Mouse (Mus musculus): ENCODE measurements around the gene Btbd35f9. TPM values are rescaled to one million over a fixed set of nuclear protein-coding genes. Genes with fewer than 3 reads are reported as not detected.
"Not testable (repeated sequence)": the region's sequence is repeated elsewhere in the genome, so short reads cannot be mapped to it uniquely, and the experiment has no call there.

Gene Btbd35f9
- polyA plus RNA-seq (2012; rRNA removed) = not detected in 2 replicates

GRCm38 (mm10) chrX:34161399-34161798 lies at the start of gene Btbd35f9:
TSS of gene Btbd35f9 (minus strand) at chrX:34161499.
- not testable (repeated sequence) for H3K27ac ChIP-seq (ENCODE audit: insufficient read depth, low read length); DNase-seq (ENCODE audit: low read depth in 1 of 2, low spot score in 2 of 2); H3K27me3 ChIP-seq (ENCODE audit: control insufficient read depth, insufficient read depth, low read length); H3K4me3 ChIP-seq (ENCODE audit: extremely low read depth, insufficient read depth, insufficient read length); H3K36me3 ChIP-seq (ENCODE audit: control insufficient read depth, insufficient read depth, low read length); H3K4me1 ChIP-seq (ENCODE audit: control insufficient read depth, insufficient read depth, insufficient read length)
- WGBS = no CpG with 5 or more reads among the region's 5 CpGs

Other genes with a start within 250 kb of the Btbd35f9 start
- not detected in 2 replicates for gene Btbd35f6, start 205.0 kb downstream of the Btbd35f9 start, polyA plus RNA-seq (2012; rRNA removed)
- gene Gm21870, start 174.7 kb downstream of the Btbd35f9 start, polyA plus RNA-seq (2012; rRNA removed) = not detected in 2 replicates
- gene Spin2g, start 77.2 kb upstream of the Btbd35f9 start, polyA plus RNA-seq (2012; rRNA removed) = not detected in 2 replicates

All from spleen, adult 2 months (tissue).